Mouse (Mus musculus) stomach, embryonic 14.5 days (tissue): ENCODE measurements around the gene Fmo5. TPM values are rescaled to one million over a fixed set of nuclear protein-coding genes. Genes with fewer than 3 reads are reported as not detected.

Source experiments
- ATAC-seq: fragments of 200-750 bp; cut with Nextera tagmentation; 2 replicates; pipeline ENCODE4 v1.8.0; 2017; ENCODE audit warnings: low read depth, moderate TSS enrichment; ENCODE audit not compliant: insufficient number of reproducible peaks, insufficient read depth, low FRiP score
- H3K27ac ChIP-seq: fragments of 300-500 bp; sonication (generic); 2 replicates; pipeline ENCODE4 v1.5.1; 2014; ENCODE audit warnings: mild to moderate bottlenecking, low read length, moderate library complexity, mixed read lengths
- H3K27me3 ChIP-seq: fragments of 300-500 bp; sonication (generic); 2 replicates; pipeline ENCODE4 v1.6.1; 2014; ENCODE audit warnings: low read length, control low read depth, mixed read lengths; ENCODE audit not compliant: control insufficient read depth, insufficient read depth
- H3K36me3 ChIP-seq: fragments of 300-500 bp; sonication (generic); 2 replicates; pipeline ENCODE4 v1.6.1; 2014; ENCODE audit warnings: mild to moderate bottlenecking, control low read depth, low read length, moderate library complexity, mixed read lengths; ENCODE audit not compliant: control insufficient read depth, insufficient read depth
- H3K4me1 ChIP-seq: fragments of 300-500 bp; sonication (generic); 2 replicates; pipeline ENCODE4 v1.6.1; 2014; ENCODE audit warnings: low read length, control low read depth, mixed read lengths; ENCODE audit not compliant: control insufficient read depth, insufficient read depth
- H3K4me2 ChIP-seq: fragments of 300-500 bp; sonication (generic); replicated peaks from 2 replicates; pipeline ENCODE4 v1.6.1; 2014; ENCODE audit warnings: low read depth, low read length, control low read depth
- H3K4me3 ChIP-seq: fragments of 300-500 bp; sonication (generic); 2 replicates; pipeline ENCODE4 v1.5.1; 2014; ENCODE audit warnings: low read depth, low read length, control low read depth
- H3K9ac ChIP-seq: fragments of 300-500 bp; sonication (generic); replicated peaks from 2 replicates; pipeline ENCODE4 v1.6.1; 2014; ENCODE audit warnings: low read depth, mild to moderate bottlenecking, control low read depth, low read length, moderate library complexity, mixed read lengths
- H3K9me3 ChIP-seq: fragments of 300-500 bp; sonication (generic); 2 replicates; pipeline ENCODE4 v1.6.1; 2016; ENCODE audit warnings: low read depth, low read length, control low read depth; ENCODE audit not compliant: control insufficient read depth
- WGBS: fragments of 180-500 bp; shearing (Covaris S2); extraction: QIAGEN DNeasy Blood & Tissue Kit; methylation state at CpG from one replicate; pipeline ENCODE4 v1.1.7; 2014; 5-methylcytosine and 5-hydroxymethylcytosine counted together
- polyA plus RNA-seq: library from polyadenylated mRNA; unstranded; fragments of >200 nt; fragmentation: Nextera tagmentation; extraction: Ambion mirVana; gene quantifications from 2 replicates; pipeline ENCODE4 v1.2.1, GENCODE M21; 2014

Fmo5 gene
- polyA plus RNA-seq, 1 experiment from 2014 or later = 2.9 TPM

DNA sequence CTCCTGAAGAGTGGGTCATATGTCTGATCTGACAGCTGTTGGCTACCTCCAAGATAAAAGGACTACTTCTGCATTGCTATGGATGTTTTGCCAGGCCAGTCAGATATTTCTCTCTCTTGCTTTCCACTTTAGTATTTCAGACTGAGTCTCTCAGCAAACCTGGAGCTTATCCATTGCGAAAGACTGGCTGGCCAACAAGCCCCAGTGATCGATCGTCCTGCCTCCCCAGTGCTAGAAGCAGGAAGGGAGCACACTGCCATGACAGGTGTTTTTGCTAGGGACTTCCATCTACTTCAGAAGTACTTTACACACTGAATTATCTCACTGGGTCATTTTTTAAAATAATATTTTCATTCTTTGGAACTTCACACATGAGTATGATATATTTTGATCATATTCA, 49.8 kb downstream of the Fmo5 start:
- Histone ChIP-seq H3K27me3 (no peaks in the 10 kb centered on the region), H3K4me2 (no peak overlapping the region), H3K9me3 (no peaks in the 10 kb centered on the region), H3K4me3 (no peak overlapping the region), H3K4me1 (no peaks in the 10 kb centered on the region), H3K9ac (no peak overlapping the region), H3K36me3 (no peaks in the 10 kb centered on the region), H3K27ac (no peak overlapping the region)
- WGBS = 85% methylated on average over 3 of the region's 3 CpGs
- no peak for ATAC-seq

DNA sequence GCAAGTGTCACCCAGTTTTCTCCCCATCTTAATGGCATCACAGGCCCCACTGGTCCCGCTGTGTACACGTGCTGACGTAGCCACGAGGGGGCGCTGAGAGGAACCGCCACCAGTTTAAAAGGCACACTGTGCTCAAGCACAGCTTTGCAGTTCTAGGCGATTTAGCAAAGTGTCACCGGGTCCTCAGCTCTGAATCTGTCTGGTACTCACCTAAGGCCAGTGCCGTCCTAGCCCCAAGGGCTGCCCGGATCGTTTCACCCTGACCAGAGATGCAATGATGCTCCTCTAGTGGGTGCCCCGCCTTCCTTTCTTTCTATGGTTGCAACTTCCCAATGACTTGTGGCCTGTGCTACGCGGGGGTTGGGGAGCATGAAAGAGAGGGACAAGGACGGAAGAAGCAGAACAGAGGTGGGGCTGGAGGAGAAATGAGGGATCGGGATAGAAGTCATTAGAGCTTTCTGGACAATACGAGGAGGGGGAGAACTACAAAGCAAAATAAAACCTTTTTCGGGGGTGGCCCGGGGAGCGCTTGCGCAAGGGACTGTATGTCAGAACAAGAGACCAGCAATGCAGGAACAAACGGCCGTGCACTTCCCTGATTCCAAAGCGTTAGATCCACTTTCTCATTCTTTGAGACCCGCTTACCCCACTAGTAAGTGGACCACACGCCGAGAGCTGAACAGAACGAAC, 52.2 kb downstream of the Fmo5 start:
- Histone ChIP-seq H3K9me3 (no peaks in the 10 kb centered on the region), H3K36me3 (no peaks in the 10 kb centered on the region), H3K9ac (peak overlapping the region; percentile 7; the same call in 1 of the 2 replicates), H3K27ac (no peak overlapping the region), H3K4me3 (peak overlapping the region; percentile 29), H3K4me1 (no peaks in the 10 kb centered on the region), H3K27me3 (no peaks in the 10 kb centered on the region), H3K4me2 (peak overlapping the region; percentile 80)
- peak; percentile 66; the same call in 1 of the 2 replicates for ATAC-seq
- 6% methylated on average over 28 of the region's 28 CpGs for WGBS

DNA sequence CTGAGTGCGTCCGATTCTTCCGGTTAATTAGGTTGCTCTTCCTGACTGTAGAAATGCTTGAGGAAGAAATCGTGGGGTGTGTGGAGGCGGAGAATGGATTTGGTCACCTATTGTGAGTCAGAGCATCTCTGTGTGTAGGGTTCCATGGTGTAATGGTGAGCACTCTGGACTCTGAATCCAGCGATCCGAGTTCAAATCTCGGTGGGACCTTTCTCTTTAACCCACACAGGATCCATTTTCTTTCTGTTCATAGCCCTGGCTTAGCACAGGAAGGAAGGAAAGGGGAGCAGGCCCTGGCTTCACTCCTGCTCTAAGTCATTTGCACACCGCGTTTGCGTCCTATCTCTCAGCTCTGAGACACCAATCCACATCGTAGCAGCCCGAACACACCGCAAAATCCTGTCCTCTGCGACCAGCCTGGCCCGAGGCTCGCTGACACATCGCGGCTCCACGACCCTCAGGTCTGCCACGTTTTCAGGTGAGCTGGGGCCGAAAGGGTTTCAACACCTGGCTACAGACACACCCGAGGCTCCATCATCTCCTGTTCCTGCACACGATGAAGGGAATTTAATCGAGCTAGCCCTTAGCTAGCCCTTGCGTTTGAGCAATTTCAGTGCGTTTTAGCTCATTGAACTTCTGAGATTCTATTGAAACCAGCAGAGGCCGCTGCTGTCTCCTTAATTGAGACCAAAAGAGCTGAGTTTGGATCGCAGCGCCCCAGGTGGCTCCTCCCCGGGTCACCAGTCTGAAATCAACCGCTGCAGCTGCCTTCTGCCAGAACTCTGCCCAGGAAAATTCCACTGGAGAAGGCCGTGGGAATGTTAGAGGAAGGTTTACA, 52.9 kb downstream of the Fmo5 start:
- peak overlapping the region; percentile 29 for H3K4me3 ChIP-seq

DNA sequence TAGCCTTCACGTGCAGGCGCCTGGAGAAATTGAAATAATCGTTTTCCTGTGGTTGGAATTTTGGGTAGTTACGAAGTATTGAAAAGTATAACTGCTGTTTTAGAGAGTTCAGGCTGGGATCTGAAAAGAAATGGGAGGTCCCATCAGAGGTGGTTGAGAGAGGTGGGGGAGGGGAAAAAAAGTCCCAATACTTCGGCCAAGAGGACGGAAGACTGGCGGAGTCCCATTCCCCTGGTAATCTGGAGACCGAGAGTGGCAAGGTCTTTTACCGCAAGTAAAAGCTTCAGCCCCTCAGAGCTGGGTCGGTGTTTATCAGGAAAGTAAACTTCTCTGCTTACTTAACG, 53.5 kb downstream of the Fmo5 start:
- no peak for ATAC-seq
- WGBS = 4% methylated on average over 11 of the region's 11 CpGs
- no peak overlapping the region for H3K9ac ChIP-seq
- no peaks in the 10 kb centered on the region for H3K27me3 ChIP-seq
- no peaks in the 10 kb centered on the region for H3K4me1 ChIP-seq
- no peaks in the 10 kb centered on the region for H3K9me3 ChIP-seq
- H3K36me3 ChIP-seq = no peaks in the 10 kb centered on the region
- peak overlapping the region; percentile 80 for H3K4me2 ChIP-seq
- H3K4me3 ChIP-seq = peak overlapping the region; percentile 29
- no peak overlapping the region for H3K27ac ChIP-seq

More for the DNA sequence above, 52.9 kb downstream of the Fmo5 start:
- Histone ChIP-seq H3K4me1 (no peaks in the 10 kb centered on the region), H3K9ac (no peak overlapping the region), H3K9me3 (no peaks in the 10 kb centered on the region), H3K4me2 (peak overlapping the region; percentile 80), H3K27ac (no peak overlapping the region), H3K27me3 (no peaks in the 10 kb centered on the region), H3K36me3 (no peaks in the 10 kb centered on the region)
- 2% methylated on average over 33 of the region's 33 CpGs for WGBS
- ATAC-seq = 0 out of 2 replicates have a peak, but pooled peaks have one; percentile 12

- Histone ChIP-seq H3K36me3 (no peaks in the 10 kb centered on the region), H3K4me2 (peak overlapping the region; percentile 80), H3K4me3 (peak overlapping the region; percentile 29; the same call in 1 of the 2 replicates), H3K27ac (no peak overlapping the region), H3K27me3 (no peaks in the 10 kb centered on the region), H3K4me1 (no peaks in the 10 kb centered on the region), H3K9ac (no peak overlapping the region), H3K9me3 (no peaks in the 10 kb centered on the region)
- no peak for ATAC-seq
- WGBS = 25% methylated on average over 5 of the region's 5 CpGs
These were observed 54.0 kb downstream of the Fmo5 start for GRCm38 (mm10) chr3:97682576-97682975.

DNA sequence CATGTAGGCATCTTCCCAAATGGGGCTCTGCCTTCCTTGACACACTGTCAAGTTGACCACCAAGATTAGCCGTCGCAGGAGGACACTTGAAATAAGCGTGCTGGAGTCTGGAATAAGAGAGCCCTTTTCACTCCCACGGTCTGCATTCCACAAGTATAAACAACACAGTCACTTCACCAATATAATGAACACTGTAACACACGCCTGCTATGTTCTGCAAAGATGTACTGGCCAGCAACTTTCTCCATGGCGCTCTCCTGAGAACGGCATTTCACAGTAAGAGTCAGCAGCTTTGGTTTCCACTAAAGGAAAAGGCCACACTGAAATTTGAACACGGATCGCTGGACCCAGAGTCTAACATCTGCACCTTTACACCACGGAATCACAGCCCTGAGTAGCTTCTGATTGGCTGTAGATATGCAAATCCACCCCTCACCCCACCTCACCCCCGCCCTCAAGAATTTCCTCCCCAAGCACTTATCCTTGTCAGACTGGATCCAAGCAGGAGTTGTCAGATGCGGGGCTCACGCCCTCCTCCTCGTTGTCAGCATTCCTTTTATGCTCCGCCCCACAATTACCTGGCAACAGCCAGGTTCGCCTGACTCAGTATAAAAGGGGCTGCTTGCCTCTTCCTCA, 55.1 kb downstream of the Fmo5 start:
- peak; percentile 68 for ATAC-seq
- H3K4me1 ChIP-seq = no peaks in the 10 kb centered on the region
- H3K9ac ChIP-seq = no peak overlapping the region
- H3K4me2 ChIP-seq = peak overlapping the region; percentile 15; the same call in 1 of the 2 replicates
- H3K27ac ChIP-seq = no peak overlapping the region; the same call in 1 of the 2 replicates
- 9% methylated on average over 16 of the region's 16 CpGs for WGBS
- no peak overlapping the region for H3K4me3 ChIP-seq
- H3K27me3 ChIP-seq = no peaks in the 10 kb centered on the region
- no peaks in the 10 kb centered on the region for H3K9me3 ChIP-seq
- no peaks in the 10 kb centered on the region for H3K36me3 ChIP-seq

- no peak overlapping the region for H3K9ac ChIP-seq
- no peaks in the 10 kb centered on the region for H3K36me3 ChIP-seq
- H3K27me3 ChIP-seq = no peaks in the 10 kb centered on the region
- no peak for ATAC-seq
- H3K9me3 ChIP-seq = no peaks in the 10 kb centered on the region
- no peak overlapping the region for H3K4me2 ChIP-seq
- H3K4me3 ChIP-seq = no peak overlapping the region
- H3K27ac ChIP-seq = no peak overlapping the region
- 78% methylated on average over 4 of the region's 4 CpGs for WGBS
- H3K4me1 ChIP-seq = no peaks in the 10 kb centered on the region
These were observed 57.9 kb downstream of the Fmo5 start for GRCm38 (mm10) chr3:97686372-97687117.

- H3K27ac ChIP-seq = no peak overlapping the region
- no peak overlapping the region for H3K4me3 ChIP-seq
- 69% methylated on average over 2 of the region's 2 CpGs for WGBS
- H3K4me2 ChIP-seq = no peak overlapping the region
- H3K4me1 ChIP-seq = no peaks in the 10 kb centered on the region
- H3K36me3 ChIP-seq = no peaks in the 10 kb centered on the region
- no peaks in the 10 kb centered on the region for H3K27me3 ChIP-seq
- no peak overlapping the region for H3K9ac ChIP-seq
- no peaks in the 10 kb centered on the region for H3K9me3 ChIP-seq
- ATAC-seq = no peak
These were observed 60.7 kb downstream of the Fmo5 start for GRCm38 (mm10) chr3:97689289-97689688.
